Mouse (Mus musculus): ENCODE measurements around the gene Ucp2. TPM values are rescaled to one million over a fixed set of nuclear protein-coding genes. Genes with fewer than 3 reads are reported as not detected.

Gene Ucp2
- polyA plus RNA-seq, 1 experiment from 2014 or later, result 766 TPM

GRCm38 (mm10) chr7:100547631-100548030, 54.5 kb downstream of the Ucp2 start:
- Histone ChIP-seq H3K4me2 (ENCODE audit: low read depth, low read length) (no peak overlapping the region), H3K4me1 (ENCODE audit: control insufficient read depth, low read depth, low read length) (no peaks in the 10 kb centered on the region; the same call in 1 of the 2 replicates), H3K9me3 (replicated peaks; ENCODE audit: control insufficient read depth, low read length) (no peaks in the 10 kb centered on the region), H3K4me3 (ENCODE audit: low read depth, low read length) (no peak overlapping the region), H3K9ac (ENCODE audit: low read depth, low read length) (no peak overlapping the region), H3K27ac (ENCODE audit: low read length) (peak overlapping the region; percentile 35; the same call in 1 of the 2 replicates), H3K27me3 (ENCODE audit: control insufficient read depth, insufficient read depth, low read depth, low read length) (no peaks in the 10 kb centered on the region), H3K36me3 (ENCODE audit: control insufficient read depth, insufficient read depth) (no peaks in the 10 kb centered on the region)
- no peak for ATAC-seq (ENCODE audit: low read depth)
- WGBS (ENCODE audit: insufficient replicate concordance), result 55% methylated on average over 4 of the region's 4 CpGs

DNA sequence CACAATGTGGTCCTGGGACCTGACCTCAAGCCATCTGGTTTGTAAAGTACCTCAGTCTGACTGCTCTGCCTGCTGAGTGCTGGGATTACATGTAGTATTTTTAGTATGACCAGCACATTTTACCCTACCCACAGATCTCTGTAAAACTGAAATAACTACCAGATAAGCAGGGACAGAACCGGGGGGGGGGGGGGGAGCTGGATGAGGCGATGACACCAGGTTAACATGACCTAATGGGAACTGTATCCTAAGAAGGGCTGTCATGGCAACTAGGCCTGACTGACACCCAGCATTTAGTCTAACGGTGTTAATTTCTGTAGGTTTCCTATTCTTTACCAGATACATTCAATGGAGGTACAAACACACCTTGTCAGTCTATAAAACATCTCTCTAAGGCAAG, 56.7 kb downstream of the Ucp2 start:
- no peak overlapping the region for H3K27ac ChIP-seq (ENCODE audit: low read length)
- H3K4me1 ChIP-seq (ENCODE audit: control insufficient read depth, low read depth, low read length), result peaks cover 5% of the 10 kb centered on the region; the same call in 1 of the 2 replicates
- no peaks in the 10 kb centered on the region for H3K27me3 ChIP-seq (ENCODE audit: control insufficient read depth, insufficient read depth, low read depth, low read length)
- no peak for ATAC-seq (ENCODE audit: low read depth)
- no peak overlapping the region for H3K9ac ChIP-seq (ENCODE audit: low read depth, low read length)
- no peaks in the 10 kb centered on the region for H3K9me3 ChIP-seq (replicated peaks; ENCODE audit: control insufficient read depth, low read length)
- no peak overlapping the region for H3K4me2 ChIP-seq (ENCODE audit: low read depth, low read length)
- WGBS (ENCODE audit: insufficient replicate concordance), result 80% methylated on average over 3 of the region's 3 CpGs
- no peaks in the 10 kb centered on the region for H3K36me3 ChIP-seq (ENCODE audit: control insufficient read depth, insufficient read depth)
- no peak overlapping the region for H3K4me3 ChIP-seq (ENCODE audit: low read depth, low read length)

DNA sequence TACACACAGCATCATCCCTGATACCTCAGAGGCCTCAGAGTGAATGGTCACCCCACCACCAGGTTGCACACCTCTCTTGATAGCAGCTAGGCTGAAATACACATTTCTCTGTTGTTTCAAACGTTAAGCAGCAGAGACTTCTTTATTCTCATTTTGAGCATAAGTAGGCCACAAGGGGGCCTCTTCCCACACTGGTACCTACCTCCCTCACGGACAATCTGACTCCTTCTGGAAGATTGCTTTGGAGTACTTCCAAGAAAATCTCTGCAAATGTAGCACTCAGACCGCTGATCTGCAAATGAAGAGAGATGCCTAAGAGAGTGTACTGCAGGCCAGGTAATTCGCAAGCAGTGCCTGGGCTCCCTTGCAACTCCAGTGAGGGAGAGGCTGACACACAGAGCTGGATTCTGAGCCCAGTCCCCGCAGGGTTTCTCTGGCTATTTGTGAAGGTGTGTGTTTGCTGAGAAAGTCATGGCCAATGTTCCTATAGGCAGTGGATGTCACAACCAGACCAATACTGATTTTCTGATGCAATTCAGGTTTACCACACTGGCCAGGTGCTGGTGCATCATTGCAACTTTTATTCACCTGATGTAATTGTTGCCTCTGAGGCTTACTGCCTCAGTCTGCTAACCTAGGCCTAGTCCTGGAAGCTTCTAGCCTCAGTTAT, 57.3 kb downstream of the Ucp2 start:
- Histone ChIP-seq H3K27ac (ENCODE audit: low read length) (no peak overlapping the region), H3K4me3 (ENCODE audit: low read depth, low read length) (no peak overlapping the region), H3K36me3 (ENCODE audit: control insufficient read depth, insufficient read depth) (no peaks in the 10 kb centered on the region), H3K9ac (ENCODE audit: low read depth, low read length) (no peak overlapping the region), H3K9me3 (replicated peaks; ENCODE audit: control insufficient read depth, low read length) (no peaks in the 10 kb centered on the region), H3K4me1 (ENCODE audit: control insufficient read depth, low read depth, low read length) (peaks cover 12% of the 10 kb centered on the region), H3K4me2 (ENCODE audit: low read depth, low read length) (no peak overlapping the region), H3K27me3 (ENCODE audit: control insufficient read depth, insufficient read depth, low read depth, low read length) (no peaks in the 10 kb centered on the region)
- 61% methylated on average over 5 of the region's 5 CpGs for WGBS (ENCODE audit: insufficient replicate concordance)
- ATAC-seq (ENCODE audit: low read depth), result peak; percentile 20; the same call in 1 of the 2 replicates

Other genes starting within 250 kb of the Ucp2 start
- 0.54 and 0.81 TPM in 2 replicates for gene P4ha3, start 207.8 kb upstream of the Ucp2 start, polyA plus RNA-seq (2015; fragmentation: Nextera tagmentation; extraction: Ambion mirVana)
- 8.4 and 9.8 TPM in 2 replicates for gene C2cd3, start 121.1 kb upstream of the Ucp2 start, polyA plus RNA-seq (2015; fragmentation: Nextera tagmentation; extraction: Ambion mirVana)
- gene Ppme1, start 121.0 kb upstream of the Ucp2 start, polyA plus RNA-seq (2015; fragmentation: Nextera tagmentation; extraction: Ambion mirVana), result 23.1 and 26.4 TPM in 2 replicates
- gene Ucp3, start 20.3 kb upstream of the Ucp2 start, polyA plus RNA-seq (2015; fragmentation: Nextera tagmentation; extraction: Ambion mirVana), result 0.05 and 0.08 TPM in 2 replicates
- gene Dnajb13, start 21.6 kb downstream of the Ucp2 start, polyA plus RNA-seq (2015; fragmentation: Nextera tagmentation; extraction: Ambion mirVana), result 3.0 and 4.4 TPM in 2 replicates
- 10.7 and 13.1 TPM in 2 replicates for gene Coa4, start 43.7 kb downstream of the Ucp2 start, polyA plus RNA-seq (2015; fragmentation: Nextera tagmentation; extraction: Ambion mirVana)
- 30.8 and 34.9 TPM in 2 replicates for gene Rab6a, start 114.1 kb downstream of the Ucp2 start, polyA plus RNA-seq (2015; fragmentation: Nextera tagmentation; extraction: Ambion mirVana)
- gene Mrpl48, start 115.0 kb downstream of the Ucp2 start, polyA plus RNA-seq (2015; fragmentation: Nextera tagmentation; extraction: Ambion mirVana), result 37.4 and 38.8 TPM in 2 replicates
- gene Plekhb1, start 169.1 kb downstream of the Ucp2 start, polyA plus RNA-seq (2015; fragmentation: Nextera tagmentation; extraction: Ambion mirVana), result 0.33 and 0.65 TPM in 2 replicates
- 5.0 and 6.3 TPM in 2 replicates for gene Fam168a, start 213.3 kb downstream of the Ucp2 start, polyA plus RNA-seq (2015; fragmentation: Nextera tagmentation; extraction: Ambion mirVana)

All from liver, embryonic 16.5 days (tissue).